Mouse (Mus musculus) MEL (cell line): Measurements from ENCODE around the gene Gm42674. TPM values are rescaled to one million over a fixed set of nuclear protein-coding genes. Genes with fewer than 3 reads are reported as not detected.
A peak's percentile ranks its signal among the peaks of the same experiment; 100 is the strongest.

ENCODE experiments used
- DNase-seq: peaks from one replicate; pipeline ENCODE4 v3.0.0; 2011; ENCODE audit warnings: low read depth, low spot score
- H3K27ac ChIP-seq: 2 replicates; pipeline ENCODE4 v1.5.1; 2012; ENCODE audit warnings: low read depth, mild to moderate bottlenecking, control low read depth, low read length, moderate library complexity; ENCODE audit not compliant: control insufficient read depth
- H3K27me3 ChIP-seq, 2 experiments: fragments of 150-350 bp in 1 of 2; sonication (generic) in 1 of 2; 2 replicates each; pipeline ENCODE4 v1.6.1; 2012; ENCODE audit warnings: low read length in 2 of 2, mild to moderate bottlenecking in 2 of 2, improper control_type of control experiment in 1 of 2, moderate library complexity in 1 of 2; ENCODE audit not compliant: insufficient read depth in 2 of 2, control insufficient read depth in 1 of 2
- H3K36me3 ChIP-seq, 2 experiments: 2 replicates each; pipeline ENCODE4 v1.6.1; 2012 to 2014; ENCODE audit warnings: low read length in 2 of 2, improper control_type of control experiment in 1 of 2, inconsistent platforms in 1 of 2, mild to moderate bottlenecking in 1 of 2; ENCODE audit not compliant: insufficient read depth in 2 of 2, control insufficient read depth in 1 of 2
- H3K4me1 ChIP-seq, 2 experiments: fragments of 150-350 bp in 1 of 2; sonication (generic) in 1 of 2; 2 replicates each; pipeline ENCODE4 v1.6.1; 2012; ENCODE audit warnings: low read length in 2 of 2, improper control_type of control experiment in 1 of 2, mild to moderate bottlenecking in 1 of 2; ENCODE audit not compliant: insufficient read depth in 2 of 2, control insufficient read depth in 1 of 2
- H3K4me3 ChIP-seq, 2 experiments: fragments of 150-350 bp in 1 of 2; sonication (generic) in 1 of 2; 2 replicates each; pipeline ENCODE4 v1.5.1; 2012; ENCODE audit warnings: low read depth in 2 of 2, low read length in 2 of 2, mild to moderate bottlenecking in 2 of 2, moderate library complexity in 2 of 2, control low read depth in 1 of 2, improper control_type of control experiment in 1 of 2; ENCODE audit not compliant: control insufficient read depth in 1 of 2, insufficient read depth in 1 of 2
- H3K79me2 ChIP-seq: 2 replicates; pipeline ENCODE4 v1.6.1; 2012; ENCODE audit warnings: mild to moderate bottlenecking, low read length, moderate library complexity; ENCODE audit not compliant: control insufficient read depth, poor library complexity, insufficient read depth
- H3K9ac ChIP-seq: 2 replicates; pipeline ENCODE4 v1.6.1; 2012; ENCODE audit warnings: low read depth, mild to moderate bottlenecking, control low read depth, low read length, moderate library complexity; ENCODE audit not compliant: control insufficient read depth, poor library complexity, severe bottlenecking
- H3K9me3 ChIP-seq: fragments of 150-350 bp; sonication (generic); replicated peaks from 2 replicates; pipeline ENCODE4 v1.6.1; 2012; ENCODE audit warnings: mild to moderate bottlenecking, low read length, improper control_type of control experiment, moderate library complexity; ENCODE audit not compliant: insufficient read depth
- CHD2 ChIP-seq: IDR thresholded peaks from 2 replicates; pipeline ENCODE4 v1.6.1; 2011; ENCODE audit warnings: low read length, improper control_type of control experiment
- CTCF ChIP-seq, 3 experiments: IDR thresholded peaks in 2 of 3; conservative IDR thresholded peaks in 1 of 3; 2 replicates each; pipeline ENCODE4 v1.5.1; 2011 to 2012; ENCODE audit warnings: low read length in 3 of 3, low read depth in 2 of 3, mild to moderate bottlenecking in 2 of 3, improper control_type of control experiment in 1 of 3, inconsistent platforms in 1 of 3, mixed read lengths in 1 of 3, moderate library complexity in 1 of 3; ENCODE audit not compliant: control insufficient read depth in 1 of 3, insufficient read depth in 1 of 3, poor library complexity in 1 of 3, severe bottlenecking in 1 of 3
- E2F4 ChIP-seq: IDR thresholded peaks from 2 replicates; pipeline ENCODE4 v1.6.1; 2011; ENCODE audit warnings: low read depth, low read length, improper control_type of control experiment, borderline replicate concordance
- ELF1 ChIP-seq: IDR thresholded peaks from 2 replicates; pipeline ENCODE4 v1.6.1; 2014; ENCODE audit warnings: low read depth, mild to moderate bottlenecking, inconsistent platforms, low read length, improper control_type of control experiment, moderate library complexity
- EP300 ChIP-seq, 2 experiments: IDR thresholded peaks; 2 replicates each; pipeline ENCODE4 v1.6.1; 2011; ENCODE audit warnings: improper control_type of control experiment in 2 of 2, low read length in 2 of 2, low read depth in 1 of 2, mild to moderate bottlenecking in 1 of 2
- GATA1 ChIP-seq: IDR thresholded peaks from 2 replicates; pipeline ENCODE4 v1.6.1; 2011; ENCODE audit warnings: low read depth, low read length, improper control_type of control experiment
- HCFC1 ChIP-seq: IDR thresholded peaks from 2 replicates; pipeline ENCODE4 v1.6.1; 2012; ENCODE audit warnings: low read depth, mild to moderate bottlenecking, inconsistent platforms, low read length, improper control_type of control experiment, moderate library complexity
- JUND ChIP-seq: IDR thresholded peaks from 2 replicates; pipeline ENCODE4 v1.6.1; 2011; ENCODE audit warnings: low read depth, mild to moderate bottlenecking, improper control_type of control experiment, low read length
- KAT2A ChIP-seq: conservative IDR thresholded peaks from 2 replicates; pipeline ENCODE4 v1.6.1; 2012; ENCODE audit warnings: low read depth, low read length, improper control_type of control experiment, inconsistent platforms
- MAFK ChIP-seq: IDR thresholded peaks from 2 replicates; pipeline ENCODE4 v1.6.1; 2011; ENCODE audit warnings: low read depth, mild to moderate bottlenecking, low read length, improper control_type of control experiment, borderline replicate concordance
- MAX ChIP-seq: IDR thresholded peaks from 2 replicates; pipeline ENCODE4 v1.6.1; 2011; ENCODE audit warnings: low read length, improper control_type of control experiment
- MAZ ChIP-seq: IDR thresholded peaks from 2 replicates; pipeline ENCODE4 v1.6.1; 2012; ENCODE audit warnings: low read depth, mild to moderate bottlenecking, inconsistent platforms, low read length, improper control_type of control experiment
- MYB ChIP-seq: IDR thresholded peaks from 2 replicates; pipeline ENCODE4 v1.6.1; 2011; ENCODE audit warnings: mild to moderate bottlenecking, low read depth, low read length, improper control_type of control experiment
- MYC ChIP-seq: IDR thresholded peaks from 2 replicates; pipeline ENCODE4 v1.6.1; 2011; ENCODE audit warnings: low read depth, mild to moderate bottlenecking, low read length, improper control_type of control experiment, moderate library complexity
- NELFE ChIP-seq: IDR thresholded peaks from 2 replicates; pipeline ENCODE4 v1.6.1; 2011; ENCODE audit warnings: low read depth, low read length, improper control_type of control experiment
- POLR2AphosphoS2 ChIP-seq: IDR thresholded peaks from 2 replicates; pipeline ENCODE4 v1.6.1; 2011; ENCODE audit warnings: low read length, improper control_type of control experiment
- POLR2AphosphoS5 ChIP-seq: IDR thresholded peaks from 2 replicates; pipeline ENCODE4 v1.6.1; 2012; ENCODE audit warnings: low read depth, borderline replicate concordance, mild to moderate bottlenecking, inconsistent platforms, low read length, moderate library complexity, mixed read lengths
- RAD21 ChIP-seq: IDR thresholded peaks from 2 replicates; pipeline ENCODE4 v1.6.1; 2011; ENCODE audit warnings: mild to moderate bottlenecking, low read depth, low read length, improper control_type of control experiment
- RCOR1 ChIP-seq: IDR thresholded peaks from 2 replicates; pipeline ENCODE4 v1.6.1; 2012; ENCODE audit warnings: low read depth, mild to moderate bottlenecking, inconsistent platforms, low read length, improper control_type of control experiment
- SMC3 ChIP-seq: IDR thresholded peaks from 2 replicates; pipeline ENCODE4 v1.6.1; 2011; ENCODE audit warnings: low read depth, low read length, improper control_type of control experiment
- TAL1 ChIP-seq: IDR thresholded peaks from 2 replicates; pipeline ENCODE4 v1.6.1; 2012; ENCODE audit warnings: mild to moderate bottlenecking, inconsistent platforms, low read length, moderate library complexity, mixed read lengths
- TBP ChIP-seq: IDR thresholded peaks from 2 replicates; pipeline ENCODE4 v1.8.0; 2011; ENCODE audit warnings: low read depth, low read length, improper control_type of control experiment
- UBTF ChIP-seq: IDR thresholded peaks from 2 replicates; pipeline ENCODE4 v1.6.1; 2012; ENCODE audit warnings: low read depth, mild to moderate bottlenecking, inconsistent platforms, low read length, improper control_type of control experiment, moderate library complexity, borderline replicate concordance; ENCODE audit not compliant: insufficient read depth
- USF1 ChIP-seq: IDR thresholded peaks from 2 replicates; pipeline ENCODE4 v1.6.1; 2014; ENCODE audit warnings: low read depth, mild to moderate bottlenecking, inconsistent platforms, low read length, improper control_type of control experiment, moderate library complexity
- ZC3H11A ChIP-seq: IDR thresholded peaks from 2 replicates; pipeline ENCODE4 v1.6.1; 2012; ENCODE audit warnings: low read depth, mild to moderate bottlenecking, inconsistent platforms, low read length, improper control_type of control experiment
- ZKSCAN1 ChIP-seq: IDR thresholded peaks from 2 replicates; pipeline ENCODE4 v1.6.1; 2012; ENCODE audit warnings: low read depth, mild to moderate bottlenecking, inconsistent platforms, low read length, improper control_type of control experiment, moderate library complexity
- ZMIZ1 ChIP-seq: IDR thresholded peaks from 2 replicates; pipeline ENCODE4 v1.6.1; 2012; ENCODE audit warnings: low read depth, mild to moderate bottlenecking, inconsistent platforms, low read length, improper control_type of control experiment, moderate library complexity
- ZNF384 ChIP-seq: IDR thresholded peaks from 2 replicates; pipeline ENCODE4 v1.6.1; 2012; ENCODE audit warnings: low read depth, mild to moderate bottlenecking, inconsistent platforms, low read length, improper control_type of control experiment
- polyA plus RNA-seq, 2 experiments: library from polyadenylated mRNA; stranded (reverse) in 1 of 2; unstranded in 1 of 2; fragments of >175 nt in 1 of 2; fragments of >200 nt in 1 of 2; gene quantifications; 2 replicates each; pipeline versions ENCODE4 v1.2.1 to v1.2.4; 2012; ENCODE audit warnings: low replicate concordance in 2 of 2, low read depth in 1 of 2; ENCODE audit not compliant: insufficient read length in 2 of 2, insufficient read depth in 1 of 2, missing spikeins in 1 of 2
- total RNA-seq: library from RNA; depleted of rRNA; stranded (reverse); fragments of 300-350 nt; gene quantifications from 2 replicates; pipeline ENCODE4 v1.2.3, GENCODE M21; 2012

Gene Gm42674
- total and polyA plus RNA-seq, 3 experiments = not detected

DNA sequence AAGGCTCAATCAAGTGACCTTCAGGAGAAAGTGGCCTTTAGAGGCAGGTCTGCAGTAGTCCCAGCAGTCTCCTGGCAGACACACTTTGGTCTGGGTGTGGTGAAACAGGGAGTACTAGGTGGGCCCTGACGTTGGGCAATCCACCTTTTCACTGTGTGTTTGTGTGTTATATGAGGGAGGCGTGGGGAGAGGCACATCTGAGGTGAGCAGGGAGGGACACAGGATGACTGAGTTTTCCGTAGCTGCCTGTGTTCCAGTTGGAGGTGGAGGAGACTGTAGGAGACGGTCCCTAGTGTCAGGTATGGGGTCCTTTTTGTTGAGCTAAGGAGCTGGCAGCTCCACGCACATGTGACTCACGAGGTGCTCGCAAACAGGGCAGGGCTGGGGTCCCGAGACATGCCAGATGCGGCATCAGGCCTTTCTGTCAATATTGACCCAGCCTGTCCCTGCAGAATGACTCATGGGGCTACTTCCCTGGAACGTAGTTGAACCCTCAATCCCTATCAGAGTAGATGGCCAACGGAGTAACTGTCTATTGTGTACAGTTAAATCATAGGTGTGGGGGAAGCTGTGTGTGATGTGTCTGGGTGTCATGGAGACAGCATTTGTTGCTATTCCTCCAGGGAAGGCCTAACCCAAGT, 13.0 kb downstream of the Gm42674 start:
- no peak for TF ChIP-seq NELFE
- no peak overlapping the region for H3K4me3 ChIP-seq
- peaks cover 0 to 19% of the 10 kb centered on the region in 2 experiments; a peak in 2 of 4 replicates for H3K4me1 ChIP-seq
- H3K27ac ChIP-seq = no peak overlapping the region
- no peaks in the 10 kb centered on the region for H3K27me3 ChIP-seq
- no peaks in the 10 kb centered on the region for H3K79me2 ChIP-seq
- H3K9ac ChIP-seq = no peak overlapping the region
- no peak for DNase-seq
- H3K9me3 ChIP-seq = no peaks in the 10 kb centered on the region
- H3K36me3 ChIP-seq = peaks cover 0 to 15% of the 10 kb centered on the region in 2 experiments; a peak in 2 of 4 replicates

DNA sequence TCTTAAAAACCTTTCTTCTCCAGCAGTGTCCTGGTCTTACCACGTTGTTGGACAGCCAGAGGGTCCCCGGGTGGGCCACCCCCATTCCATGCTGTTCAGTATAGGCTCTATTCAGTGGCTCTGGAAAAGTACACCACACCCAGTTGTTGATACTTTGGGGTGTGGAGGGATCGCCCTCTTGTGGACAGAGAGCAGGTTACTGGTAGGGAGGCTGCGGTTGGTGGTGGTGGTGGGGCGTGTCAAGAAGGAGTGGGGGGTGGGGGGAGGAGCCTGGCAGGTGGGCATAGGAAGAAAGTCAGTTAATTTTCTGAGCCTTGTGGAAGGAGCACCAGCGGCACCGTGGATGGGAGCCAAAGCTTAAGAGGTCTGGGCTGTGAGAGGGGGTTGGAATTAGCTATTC, 13.7 kb downstream of the Gm42674 start:
- Histone ChIP-seq H3K9ac (no peak overlapping the region), H3K36me3 (peaks cover 0 to 15% of the 10 kb centered on the region in 2 experiments; a peak in 2 of 4 replicates), H3K4me1 (peaks cover 0 to 19% of the 10 kb centered on the region in 2 experiments; a peak in 2 of 4 replicates), H3K9me3 (no peaks in the 10 kb centered on the region), H3K4me3 (no peak overlapping the region), H3K79me2 (no peaks in the 10 kb centered on the region), H3K27me3 (0 out of 4 replicates have a peak, but pooled peaks cover 0 to under 1% of the 10 kb centered on the region in 2 experiments), H3K27ac (no peak overlapping the region)
- no peak for TF ChIP-seq MYB
- TF ChIP-seq ELF1 = no peak
- no peak for TF ChIP-seq MYC
- no peak for TF ChIP-seq POLR2AphosphoS5
- TF ChIP-seq KAT2A = no peak
- TF ChIP-seq ZNF384 = no peak
- TF ChIP-seq MAX = no peak
- no peak for TF ChIP-seq GATA1
- no peak for TF ChIP-seq ZMIZ1
- TF ChIP-seq MAFK = no peak
- no peak for TF ChIP-seq UBTF
- TF ChIP-seq EP300 (IDR thresholded peaks at IDR 0.05; ENCODE audit: low read depth in 1 of 2, low read length in 2 of 2) = no peak
- no peak for TF ChIP-seq NELFE
- TF ChIP-seq USF1 = no peak
- 0 out of 2 replicates have a peak, but pooled peaks have one; percentile 39 for TF ChIP-seq HCFC1
- no peak for TF ChIP-seq ZKSCAN1
- no peak for TF ChIP-seq TBP
- peak; percentile 82 for TF ChIP-seq ZC3H11A
- TF ChIP-seq CHD2 = no peak
- peak; percentile 76; the same call in 1 of the 2 replicates for TF ChIP-seq MAZ
- TF ChIP-seq POLR2AphosphoS2 = no peak
- TF ChIP-seq SMC3 = peak; percentile 89
- peak; percentile 79 to 95 (median 93) for TF ChIP-seq CTCF (IDR thresholded peaks at IDR 0.05 in 2 of 3, conservative IDR thresholded peaks at IDR 0.05 in 1 of 3; ENCODE audit: control insufficient read depth in 1 of 3, insufficient read depth in 1 of 3, low read depth in 2 of 3, low read length in 3 of 3, poor library complexity in 1 of 3, severe bottlenecking in 1 of 3)
- no peak for TF ChIP-seq RCOR1
- no peak for TF ChIP-seq JUND
- TF ChIP-seq TAL1 = no peak
- peak; percentile 88 for TF ChIP-seq RAD21
- TF ChIP-seq E2F4 = no peak
- peak; percentile 86 for DNase-seq
